Mouse (Mus musculus) C2C12 (cell line): Measurements from ENCODE around the gene Zp2.

Experiments
- CTCF ChIP-seq: IDR thresholded peaks from one replicate; pipeline ENCODE4 v1.5.1; 2011; ENCODE audit not compliant: control insufficient read depth, insufficient read depth, insufficient read length
- MAX ChIP-seq: IDR thresholded peaks from one replicate; pipeline ENCODE4 v1.6.1; 2011; ENCODE audit warnings: mild to moderate bottlenecking, control low read depth
- MYOD1 ChIP-seq: IDR thresholded peaks from one replicate; pipeline ENCODE4 v1.6.1; 2011; ENCODE audit warnings: low read depth; ENCODE audit not compliant: control insufficient read depth, insufficient read length
- USF1 ChIP-seq: IDR thresholded peaks from one replicate; pipeline ENCODE4 v1.6.1; 2011; ENCODE audit warnings: low read depth, mild to moderate bottlenecking, control low read depth, moderate library complexity

DNA sequence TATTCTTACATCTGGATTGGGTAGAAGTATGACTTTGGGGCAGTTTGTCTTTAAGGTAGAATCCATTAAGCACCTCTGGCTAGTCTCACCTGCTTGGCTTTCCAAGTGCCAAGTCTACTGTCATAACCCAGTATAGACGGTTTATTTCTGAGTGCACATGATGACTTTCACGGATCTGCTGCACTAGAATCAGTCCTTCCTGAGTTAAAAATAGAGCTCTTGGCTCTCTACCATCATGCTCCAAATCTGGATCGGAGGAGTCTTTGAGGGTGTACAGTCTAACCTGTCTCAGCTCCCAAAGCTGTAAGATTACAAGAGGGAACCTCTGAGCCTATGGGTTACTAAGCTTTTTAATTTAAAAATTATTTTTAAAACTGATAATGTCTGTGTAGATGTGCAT, 50.9 kb downstream of the Zp2 start:
- TF ChIP-seq USF1 (no peak), MAX (no peak), MYOD1 (no peak), CTCF (no peak)
